Mouse (Mus musculus): ENCODE measurements at regions not wholly inside any gene's neighbourhood (a gene's known extent, or its start where the extent isn't known, plus 50 kb on each side); places are given as distances from the start of the nearest gene placed in this dataset.

GRCm38 (mm10) chr10:98311403-98311802, 584.8 kb upstream of the C030005K15Rik start:
- no peak for DNase-seq

DNA sequence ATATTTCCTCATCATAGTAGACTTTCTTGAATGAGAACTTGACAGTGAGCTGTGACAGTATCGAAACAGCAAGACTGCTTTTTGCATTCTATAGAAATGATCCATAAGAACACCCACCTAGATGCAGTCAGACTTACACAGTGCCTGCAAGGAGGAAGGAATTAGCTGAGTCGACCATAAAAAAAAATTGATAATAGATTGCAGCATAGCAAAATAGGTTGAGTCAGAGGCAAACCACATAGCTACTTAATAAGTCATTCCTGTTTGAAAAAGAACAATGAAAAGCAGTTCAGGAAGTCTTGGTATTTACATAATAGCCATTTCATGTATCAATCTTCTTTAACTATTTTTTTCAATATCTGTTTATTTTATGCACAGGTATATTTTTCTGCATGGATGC, 591.9 kb upstream of the C030005K15Rik start:
- DNase-seq, result no peak

GRCm38 (mm10) chr10:98323846-98324245, 590.4 kb upstream of the Atp2b1 start:
- DNase-seq, result no peak

DNA sequence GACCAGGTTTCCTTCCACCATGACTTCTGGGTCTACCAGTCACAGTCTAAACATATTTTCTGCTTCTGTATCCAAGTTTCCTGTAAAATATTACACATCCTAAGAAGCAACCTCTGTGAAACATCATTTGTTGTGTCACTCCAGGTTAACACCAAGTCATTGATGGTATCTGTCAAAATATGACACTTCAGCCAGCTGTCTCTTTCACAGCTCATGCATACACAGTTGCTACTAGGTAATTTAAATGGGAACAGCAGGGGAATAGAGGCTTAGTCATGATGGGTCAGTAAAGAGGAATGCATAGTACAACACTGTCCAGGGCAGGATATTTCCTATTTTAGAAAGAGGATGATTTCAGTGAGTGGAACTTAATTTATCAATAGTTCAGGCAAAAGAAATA, 589.6 kb upstream of the Atp2b1 start:
- no peak for DNase-seq

DNA sequence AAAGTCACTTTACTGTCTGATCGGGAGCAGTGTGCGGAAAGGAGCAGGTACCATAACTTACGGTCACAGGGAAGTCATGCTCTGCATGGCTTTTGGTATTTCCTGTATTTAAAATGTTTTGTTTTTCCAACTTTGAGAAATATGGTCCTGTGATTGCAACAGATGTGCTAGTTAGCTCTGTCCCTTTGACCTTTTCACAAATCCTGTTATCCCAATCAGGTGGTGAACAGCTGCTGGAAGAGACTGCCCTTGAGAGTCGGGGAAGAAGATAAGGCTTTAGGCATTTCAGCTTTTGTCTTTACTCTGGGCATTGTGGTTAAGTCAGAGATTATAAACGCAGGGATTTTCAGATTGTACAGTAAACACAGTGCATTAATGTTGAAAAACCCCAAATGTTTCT, 588.5 kb upstream of the Atp2b1 start:
- DNase-seq, result no peak

DNA sequence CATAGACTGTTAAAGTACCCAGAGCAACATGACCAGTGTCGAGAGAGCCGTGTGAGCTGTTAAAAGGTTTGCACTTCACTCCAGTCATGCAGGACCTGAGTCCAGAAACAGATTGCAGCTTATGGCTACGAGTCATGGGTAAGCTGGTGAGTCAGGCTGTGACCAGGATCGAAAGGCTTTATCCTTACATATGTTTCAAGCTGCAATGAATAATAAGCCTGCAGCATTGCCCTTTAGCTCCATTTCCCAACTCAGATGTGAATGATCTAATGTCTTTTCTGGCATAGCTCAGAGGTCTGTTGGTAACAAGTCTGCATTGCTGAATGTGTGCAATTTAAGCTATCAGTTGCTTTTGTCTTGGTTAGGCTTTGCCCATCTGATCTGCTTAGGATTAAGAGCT, 581.5 kb upstream of the Atp2b1 start:
- DNase-seq, result no peak

DNA sequence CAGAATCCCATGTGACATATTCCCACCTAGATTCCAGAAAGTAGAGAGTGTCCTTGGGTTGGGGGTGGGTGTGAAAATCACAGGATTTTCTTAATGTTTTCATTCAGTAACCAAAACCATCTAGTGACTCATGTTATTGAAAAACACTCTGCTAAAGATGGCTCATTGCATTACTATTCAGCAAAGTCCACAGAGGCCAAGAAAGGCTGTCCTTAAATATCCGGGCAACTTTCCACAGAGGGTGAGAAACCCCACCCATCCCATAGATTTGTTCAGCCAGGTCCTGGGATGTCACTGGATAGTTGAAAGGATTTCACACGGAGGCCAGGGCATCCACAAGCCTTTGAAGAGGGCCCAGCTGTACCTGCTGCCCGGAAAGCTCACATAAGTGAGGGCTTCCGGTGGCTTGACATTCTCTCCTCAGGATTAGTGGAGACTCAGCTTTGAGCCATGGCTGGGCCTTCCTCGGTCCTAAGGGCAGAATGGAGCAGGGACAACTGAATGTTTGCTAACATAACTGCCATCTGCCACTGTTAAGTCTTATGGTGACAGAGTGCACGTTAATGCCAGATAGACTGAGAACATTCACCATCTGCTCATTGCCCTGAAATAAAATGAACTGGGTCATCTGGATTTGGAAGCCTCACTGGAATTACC, 580.7 kb upstream of the Atp2b1 start:
- DNase-seq, result no peak

GRCm38 (mm10) chr10:98343827-98344226, 570.4 kb upstream of the Atp2b1 start:
- DNase-seq, result no peak

DNA sequence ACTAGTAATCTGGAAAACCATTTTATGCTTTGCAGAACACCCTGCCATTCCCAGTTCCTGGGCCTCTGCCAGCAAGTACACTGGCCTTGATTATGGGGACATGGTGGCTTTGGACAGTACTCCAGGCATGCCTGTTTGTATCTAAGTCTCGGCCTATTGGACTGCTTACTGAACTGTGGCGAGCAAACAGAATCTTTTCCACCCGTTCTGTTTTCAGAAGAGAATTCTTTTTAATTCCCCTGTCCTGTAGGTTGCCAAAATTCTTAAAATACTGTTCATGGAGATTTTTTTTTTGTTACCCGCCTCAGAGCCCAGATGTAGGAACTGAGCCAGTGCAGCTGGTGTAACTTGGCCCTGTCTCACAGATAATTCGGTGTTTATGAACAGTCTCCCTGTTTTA, 564.7 kb upstream of the Atp2b1 start:
- no peak for DNase-seq

GRCm38 (mm10) chr10:98350318-98350926, 563.8 kb upstream of the Atp2b1 start:
- DNase-seq, result no peak

DNA sequence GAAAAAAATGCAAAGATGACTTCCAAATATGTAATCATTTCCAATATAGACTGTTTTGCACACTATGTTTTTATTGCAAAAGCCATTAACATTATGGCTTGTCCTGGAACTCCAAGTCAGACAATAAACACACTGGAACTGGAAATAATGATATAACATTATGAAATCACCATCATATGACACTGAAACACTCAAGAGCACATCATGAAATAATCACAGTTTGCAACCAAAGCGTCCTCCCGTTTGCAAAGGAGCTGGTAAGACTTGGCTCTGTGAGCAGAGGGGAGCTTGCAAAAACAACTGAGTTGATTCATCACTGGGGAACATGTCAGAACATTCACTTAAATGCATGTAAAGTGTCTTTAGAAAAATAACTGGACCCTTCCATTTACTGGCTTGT, 562.1 kb upstream of the Atp2b1 start:
- DNase-seq, result no peak

DNA sequence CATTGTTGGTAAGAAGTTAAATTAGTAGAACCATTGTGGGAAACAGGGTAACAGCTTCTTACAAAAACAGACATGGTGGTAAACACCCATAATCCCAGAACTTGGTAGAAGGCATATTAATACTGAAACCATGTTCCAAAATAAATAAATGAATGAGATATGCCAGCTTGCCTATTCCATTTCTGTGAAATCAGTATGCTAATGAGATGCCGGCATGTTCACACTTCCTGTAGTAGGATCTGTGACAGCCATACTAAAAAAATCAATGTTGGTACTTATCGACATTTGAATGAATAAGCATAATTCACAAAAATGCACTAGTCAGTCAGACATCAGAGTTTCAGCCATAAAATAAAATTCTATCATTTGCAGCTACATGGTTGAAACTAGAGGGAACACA, 559.7 kb upstream of the Atp2b1 start:
- DNase-seq, result no peak

DNA sequence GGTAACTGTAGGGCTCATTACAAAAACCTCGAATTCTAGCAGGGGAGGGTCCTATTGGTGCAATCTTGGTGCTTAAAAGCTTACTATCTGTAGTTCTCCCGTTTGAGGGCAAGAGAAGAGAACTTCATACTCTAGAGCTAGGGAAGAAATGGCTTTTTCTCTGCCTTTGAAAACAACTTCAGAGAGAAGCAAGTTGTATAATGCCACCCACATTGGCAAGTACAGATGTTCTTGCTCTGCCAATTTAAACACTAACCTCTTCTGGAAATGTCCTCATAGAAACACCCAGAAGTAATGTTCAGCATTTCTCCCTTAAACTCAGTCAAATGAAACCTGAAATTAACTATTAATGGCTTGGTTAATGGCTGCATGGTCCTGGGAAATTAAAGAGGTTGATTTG, 549.6 kb upstream of the Atp2b1 start:
- no peak for DNase-seq

- DNase-seq, result no peak
These were observed 541.6 kb upstream of the Atp2b1 start for GRCm38 (mm10) chr10:98372561-98372960.

GRCm38 (mm10) chr10:98373314-98373713, 540.9 kb upstream of the Atp2b1 start:
- DNase-seq, result no peak

GRCm38 (mm10) chr10:98374684-98375083, 539.5 kb upstream of the Atp2b1 start:
- no peak for DNase-seq

- no peak for DNase-seq
These were observed 525.7 kb upstream of the Atp2b1 start for GRCm38 (mm10) chr10:98388543-98388942.

- no peak for DNase-seq
These were observed 514.3 kb upstream of the Atp2b1 start for GRCm38 (mm10) chr10:98399864-98400263.

GRCm38 (mm10) chr10:98417807-98418743, 496.1 kb upstream of the Atp2b1 start:
- DNase-seq, result no peak

GRCm38 (mm10) chr10:98424450-98424849, 489.8 kb upstream of the Atp2b1 start:
- DNase-seq, result no peak

GRCm38 (mm10) chr10:98434974-98435373, 479.2 kb upstream of the Atp2b1 start:
- DNase-seq, result no peak

DNA sequence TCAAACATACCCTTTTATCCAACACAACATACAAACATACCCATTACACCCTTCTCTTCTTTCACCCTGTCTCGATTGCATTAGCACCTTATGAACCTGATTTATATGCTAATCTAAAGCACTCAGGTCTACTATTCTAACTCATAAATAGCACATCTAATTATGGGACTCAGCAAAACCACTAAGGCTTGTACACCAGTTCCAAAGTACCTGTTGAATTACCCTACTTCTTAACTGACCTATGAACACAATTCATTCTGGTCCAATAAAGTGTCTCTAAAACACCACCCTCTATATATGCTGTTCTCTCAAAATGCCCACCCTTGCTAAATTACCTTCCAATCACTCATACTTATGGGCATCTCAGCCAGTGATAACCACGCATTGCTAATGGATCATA, 452.7 kb upstream of the Atp2b1 start:
- no peak for DNase-seq

- no peak for DNase-seq
These were observed 439.6 kb upstream of the Atp2b1 start for GRCm38 (mm10) chr10:98474581-98474980.
